Mouse (Mus musculus): ENCODE data around the gene Acot13. TPM values are rescaled to one million over a fixed set of nuclear protein-coding genes. Genes with fewer than 3 reads are reported as not detected.
"Not testable (repeated sequence)": the region's sequence is repeated elsewhere in the genome, so short reads cannot be mapped to it uniquely, and the experiment has no call there.

The Acot13 gene
- polyA plus RNA-seq, 1 experiment from 2014 or later: 195 TPM

- H3K27ac ChIP-seq (ENCODE audit: poor library complexity, severe bottlenecking): no peak overlapping the region
- ATAC-seq (ENCODE audit: insufficient number of reproducible peaks, low FRiP score): no peak
- H3K9me3 ChIP-seq (replicated peaks): no peaks in the 10 kb centered on the region
- H3K9ac ChIP-seq: no peak overlapping the region
- H3K4me3 ChIP-seq: no peak overlapping the region
- no peak overlapping the region for H3K4me2 ChIP-seq
- WGBS: 58% methylated on average over 5 of the region's 5 CpGs
- H3K36me3 ChIP-seq: no peaks in the 10 kb centered on the region
- peaks cover 7% of the 10 kb centered on the region; the same call in 1 of the 2 replicates for H3K4me1 ChIP-seq (replicated peaks)
- H3K27me3 ChIP-seq (replicated peaks): no peaks in the 10 kb centered on the region
Measured at GRCm38 (mm10) chr13:24781916-24782315, 49.4 kb downstream of the Acot13 start.

GRCm38 (mm10) chr13:24778706-24779380 lies 52.5 kb downstream of the Acot13 start:
- Histone ChIP-seq H3K4me3 (no peak overlapping the region), H3K36me3 (no peaks in the 10 kb centered on the region), H3K4me1 (replicated peaks) (peaks cover 7% of the 10 kb centered on the region; the same call in 1 of the 2 replicates), H3K27ac (ENCODE audit: poor library complexity, severe bottlenecking) (no peak overlapping the region), H3K9me3 (replicated peaks) (no peaks in the 10 kb centered on the region), H3K9ac (no peak overlapping the region), H3K4me2 (no peak overlapping the region), H3K27me3 (replicated peaks) (no peaks in the 10 kb centered on the region)
- 61% methylated on average over 8 of the region's 8 CpGs for WGBS
- ATAC-seq (ENCODE audit: insufficient number of reproducible peaks, low FRiP score): no peak

DNA sequence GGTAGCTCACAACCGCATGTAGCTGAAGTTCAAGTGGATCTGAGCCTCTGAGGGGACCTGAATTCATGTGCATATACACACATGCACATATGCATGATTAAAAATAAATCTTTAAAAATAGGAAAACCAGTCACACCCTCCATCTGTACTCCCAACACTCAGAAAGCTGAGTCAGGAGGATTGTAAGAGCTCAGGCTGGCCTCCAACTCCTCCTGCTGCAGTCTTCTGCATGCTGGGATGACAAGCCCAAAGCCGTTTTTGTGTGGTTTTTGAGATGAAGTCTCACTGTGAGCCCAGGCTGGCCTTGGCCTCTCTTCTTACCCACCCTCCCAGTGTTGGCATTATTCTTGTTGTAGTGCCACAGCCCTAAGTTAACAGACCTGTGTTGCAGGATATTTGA lies 53.3 kb downstream of the Acot13 start:
- Histone ChIP-seq H3K27ac (ENCODE audit: poor library complexity, severe bottlenecking) (no peak overlapping the region), H3K4me3 (no peak overlapping the region), H3K36me3 (no peaks in the 10 kb centered on the region), H3K4me2 (no peak overlapping the region), H3K4me1 (replicated peaks) (peaks cover 7% of the 10 kb centered on the region; the same call in 1 of the 2 replicates), H3K9ac (no peak overlapping the region), H3K27me3 (replicated peaks) (no peaks in the 10 kb centered on the region), H3K9me3 (replicated peaks) (no peaks in the 10 kb centered on the region)
- no peak for ATAC-seq (ENCODE audit: insufficient number of reproducible peaks, low FRiP score)
- 76% methylated on average over 2 of the region's 2 CpGs for WGBS

DNA sequence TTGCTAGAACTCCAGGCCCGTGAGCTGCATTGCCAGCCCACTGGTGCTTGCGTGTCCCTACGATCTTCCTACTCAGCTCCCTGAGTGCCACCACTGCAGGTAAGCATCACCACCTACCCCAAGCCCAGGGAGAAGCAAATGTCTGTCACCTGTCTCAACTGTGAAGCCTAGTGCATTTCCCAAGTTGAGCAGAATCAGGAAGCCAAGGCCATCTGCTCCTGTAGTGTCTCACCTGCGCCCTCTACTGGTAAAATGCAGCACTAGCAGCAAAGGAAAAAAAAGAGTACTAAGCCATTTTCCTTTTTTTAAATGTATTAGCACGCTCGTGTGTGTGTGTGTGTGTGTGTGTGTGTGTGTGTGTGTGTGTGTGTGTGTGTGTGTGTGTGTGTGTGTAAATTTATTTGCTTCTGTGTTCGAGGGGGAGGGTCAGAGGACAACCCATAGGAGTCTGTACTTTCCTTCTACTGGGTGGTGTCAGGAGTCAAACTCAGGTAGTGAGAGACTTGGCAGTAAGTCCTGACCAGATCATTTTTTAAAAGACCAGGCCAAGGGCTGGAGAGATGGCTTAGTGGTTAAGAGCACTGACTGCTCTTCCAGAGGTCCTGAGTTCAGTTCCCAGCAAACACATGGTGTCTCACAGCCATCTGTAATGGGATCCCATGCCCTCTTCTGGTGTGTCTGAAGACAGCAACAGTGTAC lies 55.0 kb downstream of the Acot13 start:
- Histone ChIP-seq H3K9me3 (replicated peaks) (no peaks in the 10 kb centered on the region), H3K9ac (no peak overlapping the region), H3K4me2 (no peak overlapping the region), H3K4me3 (no peak overlapping the region), H3K36me3 (no peaks in the 10 kb centered on the region), H3K27me3 (replicated peaks) (no peaks in the 10 kb centered on the region), H3K27ac (ENCODE audit: poor library complexity, severe bottlenecking) (no peak overlapping the region), H3K4me1 (replicated peaks) (no peaks in the 10 kb centered on the region)
- ATAC-seq (ENCODE audit: insufficient number of reproducible peaks, low FRiP score): no peak
- 49% methylated on average over 7 of the region's 7 CpGs for WGBS

DNA sequence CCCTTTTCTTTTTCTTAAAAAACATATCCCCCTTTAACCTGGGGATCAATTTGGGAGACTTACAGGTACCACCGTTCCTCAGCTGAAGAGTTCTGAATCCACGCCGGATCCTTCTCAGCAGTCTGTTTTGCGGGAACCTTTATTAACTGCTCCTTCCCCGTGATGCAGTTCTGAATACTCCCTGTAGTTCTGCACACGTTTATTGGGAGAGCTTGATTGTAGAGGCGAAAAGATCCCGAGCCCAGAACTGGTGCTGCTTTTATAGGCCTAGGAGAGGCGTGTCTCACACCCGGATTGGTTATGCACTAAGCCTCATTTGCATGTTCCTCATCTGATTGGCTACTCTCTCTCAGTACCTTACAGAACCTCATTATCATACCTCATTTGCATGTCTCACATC lies 59.9 kb downstream of the Acot13 start:
- 93% methylated on average over 10 of the region's 10 CpGs for WGBS
- not testable (repeated sequence) for H3K27me3 ChIP-seq (replicated peaks); H3K4me1 ChIP-seq (replicated peaks); H3K9me3 ChIP-seq (replicated peaks); H3K27ac ChIP-seq (ENCODE audit: poor library complexity, severe bottlenecking); H3K36me3 ChIP-seq; H3K9ac ChIP-seq; H3K4me3 ChIP-seq; H3K4me2 ChIP-seq; ATAC-seq (ENCODE audit: insufficient number of reproducible peaks, low FRiP score)

Other genes starting within 250 kb of the Acot13 start
- gene Ripor2, start 249.4 kb downstream of the Acot13 start, polyA plus RNA-seq (2016; fragmentation: Nextera tagmentation; extraction: Ambion mirVana): 10.5 and 10.9 TPM in 2 replicates
- gene Armh2, start 90.3 kb downstream of the Acot13 start, polyA plus RNA-seq (2016; fragmentation: Nextera tagmentation; extraction: Ambion mirVana): not detected in 2 replicates
- 111 and 114 TPM in 2 replicates for gene Gmnn, start 69.6 kb downstream of the Acot13 start, polyA plus RNA-seq (2016; fragmentation: Nextera tagmentation; extraction: Ambion mirVana)
- 9.4 and 12.6 TPM in 2 replicates for gene BC005537, start 29.9 kb downstream of the Acot13 start, polyA plus RNA-seq (2016; fragmentation: Nextera tagmentation; extraction: Ambion mirVana)
- gene Tdp2, start 139 bp upstream of the Acot13 start, polyA plus RNA-seq (2016; fragmentation: Nextera tagmentation; extraction: Ambion mirVana): 38.5 and 38.9 TPM in 2 replicates
- 0.28 TPM in 1 of 2 replicates, not detected in the other for gene D130043K22Rik, start 13.6 kb upstream of the Acot13 start, polyA plus RNA-seq (2016; fragmentation: Nextera tagmentation; extraction: Ambion mirVana)
- 13.3 and 13.8 TPM in 2 replicates for gene Aldh5a1, start 106.1 kb upstream of the Acot13 start, polyA plus RNA-seq (2016; fragmentation: Nextera tagmentation; extraction: Ambion mirVana)
- 0.15 and 0.24 TPM in 2 replicates for gene Gpld1, start 111.6 kb upstream of the Acot13 start, polyA plus RNA-seq (2016; fragmentation: Nextera tagmentation; extraction: Ambion mirVana)
- gene Mrs2, start 188.8 kb upstream of the Acot13 start, polyA plus RNA-seq (2016; fragmentation: Nextera tagmentation; extraction: Ambion mirVana): 27.6 and 28.7 TPM in 2 replicates
- 1.0 and 1.4 TPM in 2 replicates for gene Dcdc2a, start 224.5 kb upstream of the Acot13 start, polyA plus RNA-seq (2016; fragmentation: Nextera tagmentation; extraction: Ambion mirVana)

Measured in heart, embryonic 12.5 days (tissue).